Mouse (Mus musculus) layer of hippocampus, adult 2 months (tissue): ENCODE results near the gene Ifitm10. TPM values are rescaled to one million over a fixed set of nuclear protein-coding genes. Genes with fewer than 3 reads are reported as not detected.
"Not testable (repeated sequence)": the region's sequence is repeated elsewhere in the genome, so short reads cannot be mapped to it uniquely, and the experiment has no call there.

ENCODE experiments used
- DNase-seq, 2 experiments: peaks; one replicate each; pipeline ENCODE4 v3.0.0; 2022; ENCODE audit warnings: low spot score in 2 of 2
- H3K27ac ChIP-seq: fragments of 200-600 bp; 2 replicates; pipeline ENCODE4 v1.8.1; 2022
- H3K4me3 ChIP-seq: fragments of 200-600 bp; 2 replicates; pipeline ENCODE4 v1.8.1; 2022; ENCODE audit warnings: mild to moderate bottlenecking
- CTCF ChIP-seq: fragments of 200-600 bp; conservative IDR thresholded peaks from 2 replicates; pipeline ENCODE4 v1.8.1; 2022; ENCODE audit warnings: antibody characterized with exemption, mild to moderate bottlenecking, moderate library complexity
- total RNA-seq, 2 experiments: library from RNA; stranded (reverse); gene quantifications; 2 replicates each; pipeline ENCODE4 v1.2.3; 2021

Ifitm10 gene
- total RNA-seq, 2 experiments from 2014 or later = 35.3 to 38.6 TPM

- H3K27ac ChIP-seq = peak overlapping the region; percentile 52
Measured at GRCm38 (mm10) chr7:142284615-142285080, 88.9 kb downstream of the Ifitm10 start.

GRCm38 (mm10) chr7:142284023-142284591, 89.4 kb downstream of the Ifitm10 start:
- TF ChIP-seq CTCF = peak; percentile 54

More at GRCm38 (mm10) chr7:142284615-142285080, 88.9 kb downstream of the Ifitm10 start:
- H3K4me3 ChIP-seq = peak overlapping the region; percentile 79
- TF ChIP-seq CTCF = peak; percentile 79
- peak; percentile 90 to 93 for DNase-seq

GRCm38 (mm10) chr7:142282847-142283246, 90.7 kb downstream of the Ifitm10 start:
- H3K27ac ChIP-seq, DNase-seq, H3K4me3 ChIP-seq: not testable (repeated sequence)

More at GRCm38 (mm10) chr7:142284023-142284591, 89.4 kb downstream of the Ifitm10 start:
- DNase-seq = peak; percentile 11 to 13
- Histone ChIP-seq H3K27ac (peak overlapping the region; percentile 52), H3K4me3 (peak overlapping the region; percentile 79)

- not testable (repeated sequence) for DNase-seq, H3K27ac ChIP-seq, H3K4me3 ChIP-seq
- peak; percentile 37 for TF ChIP-seq CTCF
Measured at GRCm38 (mm10) chr7:142279291-142279690, 94.3 kb downstream of the Ifitm10 start.

GRCm38 (mm10) chr7:142278183-142278582, 95.4 kb downstream of the Ifitm10 start:
- not testable (repeated sequence) for H3K27ac ChIP-seq, H3K4me3 ChIP-seq
- TF ChIP-seq CTCF = peak; percentile 73
- peak; percentile 30 to 74 for DNase-seq

Other genes with a start within 250 kb of the Ifitm10 start
- not detected for gene Gm39115, start 237.7 kb downstream of the Ifitm10 start, total RNA-seq
- gene Gm45337, start 229.1 kb downstream of the Ifitm10 start, total RNA-seq = not detected
- not detected for gene Gm29735, start 216.6 kb downstream of the Ifitm10 start, total RNA-seq
- gene Gm4553, start 208.0 kb downstream of the Ifitm10 start, total RNA-seq = not detected
- not detected for gene Krtap5-2, start 197.7 kb downstream of the Ifitm10 start, total RNA-seq
- not detected for gene Gm10153, start 183.4 kb downstream of the Ifitm10 start, total RNA-seq
- not detected for gene Krtap5-3, start 172.4 kb downstream of the Ifitm10 start, total RNA-seq
- not detected for gene Gm7579, start 161.9 kb downstream of the Ifitm10 start, total RNA-seq
- gene Krtap5-5, start 143.8 kb downstream of the Ifitm10 start, total RNA-seq = not detected
- not detected for gene Gm40460, start 132.7 kb downstream of the Ifitm10 start, total RNA-seq
- not detected for gene Gm2431, start 115.4 kb downstream of the Ifitm10 start, total RNA-seq
- not detected for gene Gm4559, start 99.4 kb downstream of the Ifitm10 start, total RNA-seq
- not detected for gene Krtap5-1, start 76.6 kb downstream of the Ifitm10 start, total RNA-seq
- gene Krtap5-4, start 70.2 kb downstream of the Ifitm10 start, total RNA-seq = not detected
- 1 to 10 TPM in 1 of 2 experiments, not detected in 1; 4.4 TPM for gene Gm49369, start 8.9 kb upstream of the Ifitm10 start, total RNA-seq
- gene Ctsd, start 14.3 kb upstream of the Ifitm10 start, total RNA-seq = 100 to 1,000 TPM; 291 to 297 TPM
- gene Syt8, start 61.1 kb upstream of the Ifitm10 start, total RNA-seq = not detected
- gene Tnni2, start 68.1 kb upstream of the Ifitm10 start, total RNA-seq = not detected
- gene Lsp1, start 87.1 kb upstream of the Ifitm10 start, total RNA-seq = 1 to 10 TPM; 1.4 to 1.7 TPM
- not detected for gene Tnnt3, start 125.1 kb upstream of the Ifitm10 start, total RNA-seq
- gene Mrpl23, start 158.9 kb upstream of the Ifitm10 start, total RNA-seq = 1 to 10 TPM; 7.9 to 8.8 TPM